Mouse (Mus musculus) heart, postnatal 0 days (tissue): Measurements from ENCODE around the gene Cers6.

Experiments used
- CTCF ChIP-seq: IDR thresholded peaks from 2 replicates; pipeline ENCODE4 v1.5.1; 2016; ENCODE audit warnings: antibody characterized with exemption, control low read depth, low read depth
- EP300 ChIP-seq: IDR thresholded peaks from 2 replicates; pipeline ENCODE4 v1.6.1; 2016; ENCODE audit warnings: antibody characterized with exemption, low read depth

- TF ChIP-seq CTCF (no peak), EP300 (no peak)
Measured at GRCm38 (mm10) chr2:69128921-69129395, 267.7 kb downstream of the Cers6 start.
